Mouse (Mus musculus) liver, adult 2 months (tissue): ENCODE measurements at regions not wholly inside any gene's neighbourhood (a gene's known extent, or its start where the extent isn't known, plus 50 kb on each side); places are given as distances from the start of the nearest gene placed in this dataset.

Experiments
- CTCF ChIP-seq: fragments of 200-500 bp; IDR thresholded peaks from 2 replicates; pipeline ENCODE4 v1.5.1; 2011; ENCODE audit warnings: low read depth, low read length, control low read depth
- POLR2A ChIP-seq: fragments of 200-500 bp; IDR thresholded peaks from 2 replicates; pipeline ENCODE4 v1.6.1; 2011; ENCODE audit warnings: low read length, control low read depth; ENCODE audit not compliant: insufficient read depth; ENCODE audit errors: extremely low read depth

GRCm38 (mm10) chr14:40063371-40063770, 590.5 kb upstream of the Nrg3 start:
- TF ChIP-seq POLR2A (no peak), CTCF (no peak)
